In genomic region chr16:31945372-31945771, GRCm38 (mm10) we compare ENCODE assay signal across 16 mouse cellular contexts. TPM values are rescaled to one million over a fixed set of nuclear protein-coding genes. Genes with fewer than 3 reads are reported as not detected.
DNase-seq lines count a peak whose midpoint lies in the region; ATAC-seq and TF ChIP-seq lines count a peak whose summit lies in the region.
"Had no signal": no experiment of that assay in that cellular context is flagged by ENCODE, and none has a peak within 500 bp of the region (broad histone marks: within the 10 kb centered on the region; RNA-seq: fewer than 3 reads in every experiment).

No protein-coding gene starts in this region.

- 81% methylated on average over 6 of the region's 6 CpGs for WGBS in embryonic facial prominence, embryonic 14.5 days
- WGBS in embryonic facial prominence, embryonic 10.5 days = 89% methylated on average over 6 of the region's 6 CpGs
- WGBS in intestine, postnatal 0 days = 87% methylated on average over 6 of the region's 6 CpGs
- WGBS in intestine, embryonic 15.5 days = 87% methylated on average over 6 of the region's 6 CpGs
- 88% methylated on average over 6 of the region's 6 CpGs for WGBS in hindbrain, embryonic 11.5 days

- H3K4me1 ChIP-seq in embryonic facial prominence, embryonic 14.5 days (ENCODE audit: control insufficient read depth, insufficient read depth, low read length) = peaks cover 12% of the 10 kb centered on the region
- H3K4me1 ChIP-seq in embryonic facial prominence, embryonic 10.5 days = peaks cover 38% of the 10 kb centered on the region
- H3K4me1 ChIP-seq in intestine, postnatal 0 days (replicated peaks; ENCODE audit: control insufficient read depth, insufficient read depth, low read length) = 0 out of 2 replicates have a peak, but pooled peaks cover 3% of the 10 kb centered on the region
- H3K4me1 ChIP-seq in intestine, embryonic 15.5 days (replicated peaks) = peaks cover 17% of the 10 kb centered on the region
- H3K4me1 ChIP-seq in megakaryocyte, embryonic 14.5 days = peaks cover 72% of the 10 kb centered on the region
- peaks cover 8% of the 10 kb centered on the region; the same call in 1 of the 2 replicates for H3K4me1 ChIP-seq in hindbrain, embryonic 11.5 days (replicated peaks; ENCODE audit: control insufficient read depth, insufficient read depth, low read length)

- DNase-seq in embryonic facial prominence, embryonic 14.5 days (ENCODE audit: low spot score) = no peak
- no peak for DNase-seq in embryonic facial prominence, embryonic 10.5 days (ENCODE audit: low spot score)
- DNase-seq in hindbrain, embryonic 11.5 days (ENCODE audit: low spot score) = no peak
- DNase-seq: adrenal gland, postnatal 14 days; gastrocnemius, postnatal 36 days; heart, adult 18-20 months had no signal

- H3K36me3 ChIP-seq in embryonic facial prominence, embryonic 14.5 days (ENCODE audit: control insufficient read depth, insufficient read depth, low read length) = peaks cover 7% of the 10 kb centered on the region; the same call in 1 of the 2 replicates
- peaks cover 27% of the 10 kb centered on the region for H3K36me3 ChIP-seq in embryonic facial prominence, embryonic 10.5 days (replicated peaks)
- H3K36me3 ChIP-seq in intestine, postnatal 0 days (ENCODE audit: control insufficient read depth, insufficient read depth) = 0 out of 2 replicates have a peak, but pooled peaks cover 10% of the 10 kb centered on the region
- H3K36me3 ChIP-seq in intestine, embryonic 15.5 days = 0 out of 2 replicates have a peak, but pooled peaks cover 6% of the 10 kb centered on the region
- peaks cover 27% of the 10 kb centered on the region for H3K36me3 ChIP-seq in megakaryocyte, embryonic 14.5 days (replicated peaks; ENCODE audit: low read length)
- H3K36me3 ChIP-seq in hindbrain, embryonic 11.5 days (ENCODE audit: control insufficient read depth, insufficient read depth, low read length) = no peaks in the 10 kb centered on the region
- H3K36me3 ChIP-seq: forebrain, embryonic 15.5 days had no signal

- H3K27me3 ChIP-seq in embryonic facial prominence, embryonic 14.5 days (replicated peaks; ENCODE audit: control insufficient read depth, insufficient read depth, low read length) = no peaks in the 10 kb centered on the region
- H3K27me3 ChIP-seq in embryonic facial prominence, embryonic 10.5 days (replicated peaks; ENCODE audit: low read depth, poor library complexity, severe bottlenecking) = no peaks in the 10 kb centered on the region
- H3K27me3 ChIP-seq in intestine, postnatal 0 days (replicated peaks; ENCODE audit: control insufficient read depth, insufficient read depth, low read length) = no peaks in the 10 kb centered on the region
- H3K27me3 ChIP-seq in intestine, embryonic 15.5 days (replicated peaks) = no peaks in the 10 kb centered on the region
- peaks cover 8% of the 10 kb centered on the region for H3K27me3 ChIP-seq in megakaryocyte, embryonic 14.5 days (replicated peaks)
- H3K27me3 ChIP-seq in hindbrain, embryonic 11.5 days (ENCODE audit: control insufficient read depth, insufficient read depth, low read length) = no peaks in the 10 kb centered on the region
- H3K27me3 ChIP-seq: forebrain, embryonic 15.5 days; Patski had no signal

- ATAC-seq in embryonic facial prominence, embryonic 14.5 days (ENCODE audit: low read depth) = no peak
- ATAC-seq in intestine, postnatal 0 days = no peak
- no peak for ATAC-seq in intestine, embryonic 15.5 days
- ATAC-seq in megakaryocyte, adult 5-6 weeks (ENCODE audit: poor library complexity, severe bottlenecking) = no peak
- no peak for ATAC-seq in hindbrain, embryonic 11.5 days (ENCODE audit: low FRiP score)
- ATAC-seq: activated CD4-positive, CD25-positive, alpha-beta regulatory T cell, adult 4 months; forebrain, embryonic 15.5 days; Patski had no signal

- H3K4me3 ChIP-seq in embryonic facial prominence, embryonic 14.5 days (ENCODE audit: low read depth, low read length) = no peak overlapping the region
- H3K4me3 ChIP-seq in embryonic facial prominence, embryonic 10.5 days = no peak overlapping the region
- no peak overlapping the region for H3K4me3 ChIP-seq in intestine, postnatal 0 days (ENCODE audit: low read depth, low read length)
- no peak overlapping the region for H3K4me3 ChIP-seq in intestine, embryonic 15.5 days (replicated peaks)
- H3K4me3 ChIP-seq in megakaryocyte, embryonic 14.5 days (replicated peaks) = peak overlapping the region; percentile 31
- H3K4me3 ChIP-seq in hindbrain, embryonic 11.5 days (ENCODE audit: low read depth, low read length) = no peak overlapping the region
- H3K4me3 ChIP-seq: forebrain, embryonic 15.5 days had no signal

- TF ChIP-seq CTCF in intestine, postnatal 0 days (IDR thresholded peaks at IDR 0.05; ENCODE audit: low read depth) = no peak

- no peak overlapping the region for H3K27ac ChIP-seq in embryonic facial prominence, embryonic 14.5 days (replicated peaks; ENCODE audit: low read depth, low read length)
- H3K27ac ChIP-seq in embryonic facial prominence, embryonic 10.5 days (replicated peaks) = no peak overlapping the region
- no peak overlapping the region for H3K27ac ChIP-seq in intestine, postnatal 0 days (ENCODE audit: low read depth, low read length)
- no peak overlapping the region for H3K27ac ChIP-seq in intestine, embryonic 15.5 days
- H3K27ac ChIP-seq in hindbrain, embryonic 11.5 days (ENCODE audit: low read depth, low read length) = no peak overlapping the region
- H3K27ac ChIP-seq: forebrain, embryonic 15.5 days; hindbrain, embryonic 14.5 days had no signal

- H3K9me3 ChIP-seq in embryonic facial prominence, embryonic 14.5 days (ENCODE audit: control insufficient read depth, low read length) = no peaks in the 10 kb centered on the region
- H3K9me3 ChIP-seq in embryonic facial prominence, embryonic 10.5 days = no peaks in the 10 kb centered on the region
- H3K9me3 ChIP-seq in intestine, postnatal 0 days (ENCODE audit: control insufficient read depth) = no peaks in the 10 kb centered on the region
- no peaks in the 10 kb centered on the region for H3K9me3 ChIP-seq in intestine, embryonic 15.5 days
- no peaks in the 10 kb centered on the region for H3K9me3 ChIP-seq in megakaryocyte, embryonic 14.5 days
- no peaks in the 10 kb centered on the region for H3K9me3 ChIP-seq in hindbrain, embryonic 11.5 days (ENCODE audit: control insufficient read depth, low read length)
- H3K9me3 ChIP-seq: forebrain, embryonic 15.5 days had no signal

- H3K4me2 ChIP-seq in embryonic facial prominence, embryonic 14.5 days (ENCODE audit: low read depth, low read length) = no peak overlapping the region
- H3K4me2 ChIP-seq in intestine, postnatal 0 days (replicated peaks; ENCODE audit: low read depth) = 0 out of 2 replicates have a peak overlapping the region, but pooled peaks have one; percentile 88
- H3K4me2 ChIP-seq in intestine, embryonic 15.5 days (replicated peaks) = no peak overlapping the region
- H3K4me2 ChIP-seq in hindbrain, embryonic 11.5 days (replicated peaks; ENCODE audit: low read depth, low read length) = no peak overlapping the region
- H3K4me2 ChIP-seq: heart, embryonic 11.5 days; hindbrain, embryonic 14.5 days had no signal

- H3K9ac ChIP-seq in embryonic facial prominence, embryonic 14.5 days (ENCODE audit: low read depth, low read length) = 0 out of 2 replicates have a peak overlapping the region, but pooled peaks have one; percentile 27
- H3K9ac ChIP-seq in intestine, postnatal 0 days (ENCODE audit: low read depth, low read length) = no peak overlapping the region
- no peak overlapping the region for H3K9ac ChIP-seq in intestine, embryonic 15.5 days
- no peak overlapping the region for H3K9ac ChIP-seq in hindbrain, embryonic 11.5 days (ENCODE audit: low read depth, low read length)
- H3K9ac ChIP-seq: forebrain, embryonic 15.5 days; hindbrain, embryonic 14.5 days had no signal

RNA-seq across cellular contexts. Expression of gene 0610012G03Rik, which starts 2.9 kb away (rescaled TPM):
- 93.5 and 94.0 TPM in 2 replicates for polyA plus RNA-seq in embryonic facial prominence, embryonic 14.5 days (2014; fragmentation: Nextera tagmentation; extraction: Ambion mirVana)
- polyA plus RNA-seq in embryonic facial prominence, embryonic 10.5 days (2016; fragmentation: Nextera tagmentation; extraction: Ambion mirVana) = 86.7 and 87.7 TPM in 2 replicates
- 203 and 214 TPM in 2 replicates for polyA plus RNA-seq in intestine, postnatal 0 days (2015; fragmentation: Nextera tagmentation; extraction: Ambion mirVana)
- 108 and 120 TPM in 2 replicates for polyA plus RNA-seq in intestine, embryonic 15.5 days (2015; fragmentation: Nextera tagmentation; extraction: Ambion mirVana)
- 126 and 272 TPM in 2 replicates for polyA plus RNA-seq in megakaryocyte, embryonic 14.5 days (2012; ENCODE audit: insufficient read depth, low replicate concordance)
- 23.1 and 23.8 TPM in 2 replicates for total RNA-seq in megakaryocyte, adult 5-6 weeks (2015)
- 8.7 and 11.1 TPM in 2 replicates for total RNA-seq in megakaryocyte, adult 5-6 weeks (2017)
- polyA plus RNA-seq in hindbrain, embryonic 11.5 days (2014; fragmentation: Nextera tagmentation; extraction: Ambion mirVana) = 86.2 and 88.5 TPM in 2 replicates

RNA-seq across cellular contexts. Expression of gene Ncbp2, which starts 2.9 kb away (rescaled TPM):
- polyA plus RNA-seq in embryonic facial prominence, embryonic 14.5 days (2014; fragmentation: Nextera tagmentation; extraction: Ambion mirVana) = 96.3 and 109 TPM in 2 replicates
- polyA plus RNA-seq in embryonic facial prominence, embryonic 10.5 days (2016; fragmentation: Nextera tagmentation; extraction: Ambion mirVana) = 139 and 145 TPM in 2 replicates
- polyA plus RNA-seq in intestine, postnatal 0 days (2015; fragmentation: Nextera tagmentation; extraction: Ambion mirVana) = 24.7 and 28.4 TPM in 2 replicates
- polyA plus RNA-seq in intestine, embryonic 15.5 days (2015; fragmentation: Nextera tagmentation; extraction: Ambion mirVana) = 80.9 and 85.8 TPM in 2 replicates
- 12.9 and 80.8 TPM in 2 replicates for polyA plus RNA-seq in megakaryocyte, embryonic 14.5 days (2012; ENCODE audit: insufficient read depth, low replicate concordance)
- 18.1 and 20.2 TPM in 2 replicates for total RNA-seq in megakaryocyte, adult 5-6 weeks (2015)
- 20.0 and 30.1 TPM in 2 replicates for total RNA-seq in megakaryocyte, adult 5-6 weeks (2017)
- 148 and 160 TPM in 2 replicates for polyA plus RNA-seq in hindbrain, embryonic 11.5 days (2014; fragmentation: Nextera tagmentation; extraction: Ambion mirVana)

RNA-seq across cellular contexts. Expression of gene Pigz, which starts 11.7 kb away (rescaled TPM):
- polyA plus RNA-seq in embryonic facial prominence, embryonic 14.5 days (2014; fragmentation: Nextera tagmentation; extraction: Ambion mirVana) = 0.59 and 0.70 TPM in 2 replicates
- polyA plus RNA-seq in embryonic facial prominence, embryonic 10.5 days (2016; fragmentation: Nextera tagmentation; extraction: Ambion mirVana) = 1.3 and 1.8 TPM in 2 replicates
- polyA plus RNA-seq in intestine, postnatal 0 days (2015; fragmentation: Nextera tagmentation; extraction: Ambion mirVana) = 0.39 and 0.54 TPM in 2 replicates
- 0.48 and 1.2 TPM in 2 replicates for polyA plus RNA-seq in intestine, embryonic 15.5 days (2015; fragmentation: Nextera tagmentation; extraction: Ambion mirVana)
- 0.30 TPM in 1 of 2 replicates, not detected in the other for polyA plus RNA-seq in megakaryocyte, embryonic 14.5 days (2012; ENCODE audit: insufficient read depth, low replicate concordance)
- total RNA-seq in megakaryocyte, adult 5-6 weeks (2015) = not detected in 2 replicates
- total RNA-seq in megakaryocyte, adult 5-6 weeks (2017) = 0.41 TPM in 1 of 2 replicates, not detected in the other
- 1.2 and 1.5 TPM in 2 replicates for polyA plus RNA-seq in hindbrain, embryonic 11.5 days (2014; fragmentation: Nextera tagmentation; extraction: Ambion mirVana)
- total RNA-seq: hematopoietic stem cell, adult 5-6 weeks had no signal
- polyA plus RNA-seq: heart, embryonic 11.5 days had no signal

RNA-seq across cellular contexts. Expression of gene Senp5, which starts 57.7 kb away (rescaled TPM):
- 7.8 and 8.2 TPM in 2 replicates for polyA plus RNA-seq in embryonic facial prominence, embryonic 14.5 days (2014; fragmentation: Nextera tagmentation; extraction: Ambion mirVana)
- polyA plus RNA-seq in embryonic facial prominence, embryonic 10.5 days (2016; fragmentation: Nextera tagmentation; extraction: Ambion mirVana) = 21.5 and 21.8 TPM in 2 replicates
- 5.0 and 5.2 TPM in 2 replicates for polyA plus RNA-seq in intestine, postnatal 0 days (2015; fragmentation: Nextera tagmentation; extraction: Ambion mirVana)
- polyA plus RNA-seq in intestine, embryonic 15.5 days (2015; fragmentation: Nextera tagmentation; extraction: Ambion mirVana) = 10.6 TPM in 2 replicates
- 1.5 and 1.9 TPM in 2 replicates for polyA plus RNA-seq in megakaryocyte, embryonic 14.5 days (2012; ENCODE audit: insufficient read depth, low replicate concordance)
- total RNA-seq in megakaryocyte, adult 5-6 weeks (2015) = 15.2 and 17.3 TPM in 2 replicates
- total RNA-seq in megakaryocyte, adult 5-6 weeks (2017) = 11.9 and 15.9 TPM in 2 replicates
- 12.2 and 18.3 TPM in 2 replicates for polyA plus RNA-seq in hindbrain, embryonic 11.5 days (2014; fragmentation: Nextera tagmentation; extraction: Ambion mirVana)
